Mouse (Mus musculus): ENCODE measurements around the gene Esyt1.

- TF ChIP-seq USF1 (IDR thresholded peaks at IDR 0.05; ENCODE audit: low read depth) (no peak), CTCF (IDR thresholded peaks at IDR 0.05; ENCODE audit: control insufficient read depth, insufficient read depth, insufficient read length) (no peak), MYOG (IDR thresholded peaks at IDR 0.05; ENCODE audit: control insufficient read depth, extremely low read depth, insufficient read length) (no peak), MAX (IDR thresholded peaks at IDR 0.05) (no peak), MYOD1 (IDR thresholded peaks at IDR 0.05; ENCODE audit: control insufficient read depth, insufficient read length, low read depth) (no peak)
Measured at GRCm38 (mm10) chr10:128493319-128493694, 32.4 kb downstream of the Esyt1 start.

Measured in C2C12 (cell line).